Mouse (Mus musculus) natural killer cell, adult 2 months (primary cell): ENCODE results near the gene Donson.

Experiments used
- DNase-seq, 2 experiments: peaks; one replicate each; pipeline ENCODE4 v3.0.0; 2022; ENCODE audit warnings: low spot score in 2 of 2

The Donson gene

DNA sequence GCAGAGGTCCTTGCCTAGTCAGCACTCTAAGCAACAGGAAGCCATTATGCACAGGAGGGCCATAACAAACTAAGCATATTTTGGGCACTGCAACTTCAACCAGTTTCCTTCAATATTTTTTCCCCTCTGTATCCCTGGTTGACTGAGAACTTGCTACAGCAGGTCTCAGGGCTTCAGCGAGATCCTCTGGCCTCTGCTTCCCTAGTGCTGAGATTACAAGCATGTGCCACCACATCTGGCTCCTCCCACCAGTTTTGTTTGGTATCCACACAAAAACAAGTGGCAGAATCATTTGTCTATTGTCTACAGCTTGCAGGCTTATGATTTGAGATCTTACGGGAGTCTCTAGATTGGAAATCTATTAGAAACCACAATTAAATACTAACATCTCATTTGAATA lies 43.7 kb downstream of the Donson start:
- no peak for DNase-seq

DNA sequence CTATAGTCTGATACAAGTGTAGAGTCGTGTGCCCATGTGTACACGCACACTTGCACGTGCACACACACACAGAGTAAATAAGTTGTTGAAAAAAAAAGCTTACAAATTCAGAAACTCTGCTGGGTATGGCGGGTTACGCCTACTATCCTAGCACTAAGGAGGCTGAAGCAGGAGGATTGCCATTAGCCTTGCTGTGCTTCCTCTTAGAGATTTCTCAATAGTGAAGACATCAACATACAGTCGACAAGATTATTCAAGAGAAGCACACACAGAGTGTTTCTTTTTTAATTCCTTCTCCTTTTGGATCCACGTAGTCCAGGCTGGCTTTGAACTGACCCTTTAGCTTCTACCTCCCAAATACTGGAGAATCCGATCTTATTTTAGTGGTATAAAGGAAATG lies 48.4 kb downstream of the Donson start:
- no peak for DNase-seq

DNA sequence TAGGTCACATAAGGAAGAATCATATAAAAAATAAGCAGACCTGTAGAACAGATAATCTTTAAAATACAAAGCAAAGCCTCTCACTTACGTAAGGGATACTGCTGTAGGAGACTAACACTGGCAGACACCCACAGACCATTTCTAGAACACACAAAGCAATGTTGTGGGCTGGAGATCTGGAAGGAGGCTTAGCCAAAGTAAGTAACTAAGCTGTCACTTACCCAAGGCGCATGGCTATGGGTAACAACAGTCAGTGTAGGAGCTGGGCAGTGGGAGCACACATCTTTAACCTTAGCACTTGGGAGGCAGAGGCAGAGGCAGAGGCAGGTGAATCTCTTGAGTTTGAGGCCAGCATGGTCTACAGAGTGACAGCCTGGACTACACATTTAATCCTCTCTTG lies 48.9 kb downstream of the Donson start:
- DNase-seq, result no peak

DNA sequence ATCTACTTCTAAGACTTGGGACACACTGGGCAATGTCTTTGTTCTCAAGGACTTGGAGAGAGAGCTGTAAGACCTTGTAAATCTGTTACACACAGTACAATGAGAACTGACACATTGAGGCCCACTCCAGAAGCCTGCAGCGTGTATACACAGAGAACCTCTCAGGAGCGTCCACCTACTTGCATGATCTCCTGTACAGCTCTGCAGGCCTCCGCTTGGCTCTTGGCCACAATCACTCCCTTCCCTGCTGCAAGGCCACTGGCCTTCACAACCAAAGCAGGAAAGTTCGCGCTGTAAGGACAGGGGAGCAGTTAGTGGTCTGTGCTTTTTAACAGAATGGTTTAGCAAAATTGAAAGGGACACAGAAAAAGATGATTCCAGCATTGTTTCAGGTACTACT lies 49.4 kb downstream of the Donson start:
- DNase-seq, result no peak

DNA sequence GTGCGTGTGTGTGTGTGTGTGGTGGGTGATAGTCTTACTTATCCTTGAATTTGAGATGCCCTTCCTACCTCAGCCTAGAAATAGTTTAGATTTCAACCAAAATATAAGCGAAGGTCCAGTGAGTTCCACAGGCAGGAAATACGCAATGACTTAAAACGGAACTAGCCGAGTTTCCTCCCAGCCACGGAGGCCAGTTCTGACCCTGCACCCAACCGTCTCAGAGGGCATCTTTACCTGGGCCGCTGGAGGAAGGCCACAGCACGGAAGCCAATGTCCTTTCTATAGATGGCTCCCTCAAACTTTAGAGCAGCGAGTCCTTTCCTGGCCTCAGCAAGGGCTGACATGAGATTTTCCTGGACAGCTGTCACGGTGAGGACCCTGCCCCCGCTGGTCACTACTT lies 54.9 kb downstream of the Donson start:
- DNase-seq, result no peak

DNA sequence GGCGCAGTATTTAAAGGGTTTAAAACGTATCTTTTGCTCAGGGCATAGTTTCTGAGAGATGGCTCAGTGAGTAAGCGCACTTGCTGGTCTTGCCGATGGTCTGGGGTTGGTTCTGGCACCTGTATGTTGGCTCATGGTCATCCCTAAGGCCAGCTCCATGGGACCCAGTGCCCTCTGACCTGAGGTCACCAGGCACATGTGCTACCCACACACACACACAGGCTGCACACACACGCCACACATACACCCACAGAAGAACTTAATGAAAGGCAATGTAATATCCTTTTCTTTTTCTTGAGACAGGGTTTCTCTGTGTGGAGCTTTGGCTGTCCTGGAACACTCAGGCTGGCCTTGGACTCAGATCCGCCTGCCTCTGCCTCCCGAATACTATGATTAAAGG lies 55.6 kb downstream of the Donson start:
- no peak for DNase-seq

DNA sequence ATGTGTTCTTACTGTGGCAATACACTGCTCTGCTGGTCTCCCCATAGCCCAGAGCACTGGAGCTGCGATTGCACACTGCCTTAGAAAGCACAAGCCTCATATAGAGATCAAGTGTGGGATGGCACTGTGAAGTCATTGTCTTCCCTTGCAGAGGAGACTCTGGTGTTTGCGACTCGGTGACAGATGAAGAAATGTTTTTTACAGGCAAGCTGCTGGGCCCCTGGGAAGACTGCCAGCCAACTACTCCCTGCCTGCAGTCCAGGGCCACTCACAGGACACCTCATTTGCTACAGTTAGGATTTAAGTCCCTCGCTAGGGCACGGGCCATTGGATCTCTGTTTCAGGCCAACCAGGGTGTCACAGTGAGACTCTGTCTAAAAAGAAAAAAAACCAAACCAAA lies 56.1 kb downstream of the Donson start:
- no peak for DNase-seq

DNA sequence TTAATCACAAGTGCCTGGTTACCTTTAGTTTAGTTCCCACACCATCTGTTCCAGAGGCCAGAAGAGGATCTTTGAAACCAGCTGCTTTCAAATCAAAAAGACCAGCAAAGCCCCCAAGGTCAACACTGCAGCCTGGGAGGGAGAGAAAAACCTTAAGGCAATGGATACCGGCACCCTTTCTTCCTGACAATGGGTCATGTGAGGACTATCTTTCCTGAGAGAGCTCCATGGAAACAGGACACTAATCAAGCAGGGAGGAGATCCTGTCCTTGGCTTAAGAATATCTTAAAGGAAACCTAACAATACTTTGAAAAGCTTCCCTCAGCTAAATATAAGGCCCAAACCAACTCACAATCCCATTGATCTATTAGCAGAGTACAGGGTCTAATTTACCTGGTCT lies 58.0 kb downstream of the Donson start:
- DNase-seq, result no peak

DNA sequence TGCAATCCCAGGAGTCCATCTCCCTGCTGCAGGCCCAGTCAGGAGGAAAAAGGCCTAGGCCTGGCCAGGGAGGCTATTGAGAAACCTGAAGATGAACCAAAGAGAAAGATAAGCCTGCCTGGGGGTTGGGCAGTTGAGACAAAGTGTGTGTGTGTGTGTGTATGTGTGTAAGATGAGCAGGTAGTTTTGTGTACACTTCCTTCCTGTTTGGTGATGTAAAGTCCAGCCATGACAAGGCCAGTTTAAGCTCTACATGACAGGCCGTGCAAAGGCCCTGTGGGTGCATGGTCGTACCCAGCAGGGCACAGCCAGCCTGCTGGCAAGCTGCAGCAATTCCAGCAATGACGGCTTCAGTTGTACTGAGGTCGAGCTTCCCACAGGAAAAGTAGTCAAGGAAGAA lies 58.8 kb downstream of the Donson start:
- no peak for DNase-seq

DNA sequence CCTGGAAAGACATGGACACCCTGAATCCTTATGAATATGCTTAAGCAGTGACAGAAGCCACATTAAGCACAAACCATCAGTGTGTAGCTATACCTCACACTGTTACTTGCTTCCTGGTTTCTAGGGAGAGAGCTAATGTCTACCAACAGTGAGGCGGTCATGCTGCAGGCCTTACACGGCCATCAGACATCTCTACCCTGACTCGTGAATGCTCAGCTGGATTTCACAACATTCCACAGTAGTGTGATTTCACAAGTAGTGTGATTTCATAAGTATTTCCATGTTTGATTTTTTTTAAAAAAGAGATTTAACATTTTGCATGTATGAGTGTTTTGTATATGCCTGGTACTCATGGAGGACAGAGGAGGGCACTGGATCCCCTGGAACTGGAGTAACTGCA lies 59.9 kb downstream of the Donson start:
- DNase-seq, result no peak

DNA sequence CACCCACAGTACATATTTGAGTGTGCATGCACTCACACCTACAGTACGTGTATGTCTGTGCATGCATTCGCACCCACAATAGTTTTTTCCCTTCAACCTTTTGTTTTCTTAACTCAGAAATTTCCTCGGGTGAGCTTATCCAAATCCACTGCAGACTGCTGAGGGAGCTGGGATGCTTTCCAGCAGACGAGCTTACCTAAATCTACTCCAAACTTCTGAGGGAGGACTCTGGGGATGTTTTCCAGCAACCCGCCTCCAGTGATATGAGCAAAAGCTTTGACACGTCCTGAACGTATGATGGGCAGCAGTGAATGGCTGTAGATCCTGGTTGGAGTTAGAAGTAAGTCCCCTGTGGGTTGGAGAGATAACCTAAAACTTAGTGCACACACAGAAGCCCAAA lies 60.7 kb downstream of the Donson start:
- DNase-seq, result no peak
